Mouse (Mus musculus): ENCODE data around the gene Edc4. TPM values are rescaled to one million over a fixed set of nuclear protein-coding genes. Genes with fewer than 3 reads are reported as not detected.

Gene Edc4
- polyA plus RNA-seq, 2 experiments from 2014 or later = 30.2 to 66.0 TPM

DNA sequence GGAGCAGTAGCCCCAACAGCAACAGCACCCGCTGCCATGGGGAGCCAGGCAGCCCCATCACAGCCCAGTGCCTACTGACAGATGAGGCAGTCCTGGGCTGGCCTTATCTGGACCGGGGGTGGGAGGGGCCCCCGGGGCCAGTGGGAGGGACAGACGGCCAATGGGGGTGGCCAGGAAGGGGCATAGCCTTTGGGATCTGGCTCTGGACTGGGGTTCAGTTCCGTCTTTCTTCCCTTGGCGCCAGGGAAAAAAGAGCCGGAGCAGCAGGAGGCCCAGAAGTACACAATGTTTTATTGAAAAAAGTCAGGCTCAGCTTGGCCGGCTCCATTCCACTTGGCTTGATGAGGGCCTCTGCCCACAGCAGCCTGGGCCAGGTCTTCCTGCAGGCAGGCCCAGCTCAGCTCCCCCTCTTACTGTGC is 62.6 kb downstream of the Edc4 start, which contains the start of gene Lcat:
Lcat (minus strand) TSS at position 62 of the 419 bp plus-strand sequence.
- no peak for ATAC-seq

Other genes with a start within 250 kb of the Edc4 start
- gene Ctcf, start 244.3 kb upstream of the Edc4 start, polyA plus RNA-seq (2017; shearing (Covaris generic)) = 10 to 100 TPM; 53.5 to 69.1 TPM
- 1 to 10 TPM in 1 of 2 experiments, under 1 TPM in 1; 0.99 to 2.3 TPM for gene Agrp, start 243.5 kb upstream of the Edc4 start, polyA plus RNA-seq (2017; shearing (Covaris generic))
- 1 to 10 TPM; 5.0 to 8.1 TPM for gene Carmil2, start 194.6 kb upstream of the Edc4 start, polyA plus RNA-seq (2017; shearing (Covaris generic))
- gene Acd, start 179.8 kb upstream of the Edc4 start, polyA plus RNA-seq (2017; shearing (Covaris generic)) = 100 to 1,000 TPM in 1 of 2 experiments, 10 to 100 TPM in 1; 70.0 to 102 TPM
- gene Pard6a, start 179.7 kb upstream of the Edc4 start, polyA plus RNA-seq (2017; shearing (Covaris generic)) = 10 to 100 TPM; 10.1 to 13.9 TPM
- gene 4933405L10Rik, start 173.2 kb upstream of the Edc4 start, polyA plus RNA-seq (2017; shearing (Covaris generic)) = not detected
- gene Enkd1, start 172.7 kb upstream of the Edc4 start, polyA plus RNA-seq (2017; shearing (Covaris generic)) = 1 to 10 TPM; 2.7 to 2.8 TPM
- gene Gfod2, start 122.2 kb upstream of the Edc4 start, polyA plus RNA-seq (2017; shearing (Covaris generic)) = 1 to 10 TPM; 2.6 to 3.7 TPM
- gene Ranbp10, start 53.5 kb upstream of the Edc4 start, polyA plus RNA-seq (2017; shearing (Covaris generic)) = 1 to 10 TPM; 7.6 to 10.0 TPM
- gene Tsnaxip1, start 53.1 kb upstream of the Edc4 start, polyA plus RNA-seq (2017; shearing (Covaris generic)) = under 1 TPM in 1 of 2 experiments, not detected in 1; 0.19 TPM
- gene Cenpt, start 27.6 kb upstream of the Edc4 start, polyA plus RNA-seq (2017; shearing (Covaris generic)) = 10 to 100 TPM; 14.1 to 23.3 TPM
- gene Thap11, start 25.7 kb upstream of the Edc4 start, polyA plus RNA-seq (2017; shearing (Covaris generic)) = 1 to 10 TPM; 4.5 to 6.0 TPM
- gene Nutf2, start 20.3 kb upstream of the Edc4 start, polyA plus RNA-seq (2017; shearing (Covaris generic)) = 10 to 100 TPM in 1 of 2 experiments, 1 to 10 TPM in 1; 9.9 to 48.7 TPM
- gene Nrn1l, start 12.7 kb downstream of the Edc4 start, polyA plus RNA-seq (2017; shearing (Covaris generic)) = 1 to 10 TPM in 1 of 2 experiments, not detected in 1; 1.5 TPM
- 10 to 100 TPM; 10.6 to 18.1 TPM for gene Pskh1, start 19.6 kb downstream of the Edc4 start, polyA plus RNA-seq (2017; shearing (Covaris generic))
- 1 to 10 TPM; 1.6 to 3.6 TPM for gene Ctrl, start 53.0 kb downstream of the Edc4 start, polyA plus RNA-seq (2017; shearing (Covaris generic))
- gene Psmb10, start 57.6 kb downstream of the Edc4 start, polyA plus RNA-seq (2017; shearing (Covaris generic)) = 100 to 1,000 TPM; 339 to 391 TPM
- gene Lcat, start 62.5 kb downstream of the Edc4 start, polyA plus RNA-seq (2017; shearing (Covaris generic)) = under 1 TPM in 1 of 2 experiments, not detected in 1; 0.40 TPM
- gene Slc12a4, start 85.2 kb downstream of the Edc4 start, polyA plus RNA-seq (2017; shearing (Covaris generic)) = 1 to 10 TPM; 4.5 to 7.2 TPM
- not detected for gene Dpep3, start 98.5 kb downstream of the Edc4 start, polyA plus RNA-seq (2017; shearing (Covaris generic))
- gene Dus2, start 110.5 kb downstream of the Edc4 start, polyA plus RNA-seq (2017; shearing (Covaris generic)) = 10 to 100 TPM; 24.3 to 30.5 TPM
- not detected for gene Dpep2nb, start 125.1 kb downstream of the Edc4 start, polyA plus RNA-seq (2017; shearing (Covaris generic))
- 10 to 100 TPM in 1 of 2 experiments, 1 to 10 TPM in 1; 8.4 to 13.2 TPM for gene Ddx28, start 131.0 kb downstream of the Edc4 start, polyA plus RNA-seq (2017; shearing (Covaris generic))
- 10 to 100 TPM; 28.1 to 32.3 TPM for gene Nfatc3, start 178.0 kb downstream of the Edc4 start, polyA plus RNA-seq (2017; shearing (Covaris generic))

All from CD4-positive, CD25-positive, alpha-beta regulatory T cell, adult 4 months (primary cell).